Mouse (Mus musculus): ENCODE data around the gene Sdccag8.

The Sdccag8 gene

GRCm38 (mm10) chr1:177014921-177015439, 200.5 kb downstream of the Sdccag8 start:
- no peak for DNase-seq

GRCm38 (mm10) chr1:177015917-177016316, 201.5 kb downstream of the Sdccag8 start:
- no peak for DNase-seq

- DNase-seq: no peak
Measured at GRCm38 (mm10) chr1:177016729-177017128, 202.3 kb downstream of the Sdccag8 start.

- no peak for DNase-seq
Measured at GRCm38 (mm10) chr1:177018750-177019149, 204.3 kb downstream of the Sdccag8 start.

- DNase-seq: no peak
Measured at GRCm38 (mm10) chr1:177019668-177020067, 205.2 kb downstream of the Sdccag8 start.

GRCm38 (mm10) chr1:177022751-177023150, 208.3 kb downstream of the Sdccag8 start:
- no peak for DNase-seq

GRCm38 (mm10) chr1:177027706-177028105, 213.2 kb downstream of the Sdccag8 start:
- DNase-seq: no peak

GRCm38 (mm10) chr1:177029032-177029431, 214.6 kb downstream of the Sdccag8 start:
- DNase-seq: no peak

- no peak for DNase-seq
Measured at GRCm38 (mm10) chr1:177030669-177031068, 216.2 kb downstream of the Sdccag8 start.

GRCm38 (mm10) chr1:177031196-177031595, 216.7 kb downstream of the Sdccag8 start:
- no peak for DNase-seq

GRCm38 (mm10) chr1:177032233-177032632, 217.8 kb downstream of the Sdccag8 start:
- no peak for DNase-seq

- DNase-seq: no peak
Measured at GRCm38 (mm10) chr1:177035460-177035859, 221.0 kb downstream of the Sdccag8 start.

GRCm38 (mm10) chr1:177038383-177038782, 223.9 kb downstream of the Sdccag8 start:
- DNase-seq: no peak

GRCm38 (mm10) chr1:177039093-177039674, 224.7 kb downstream of the Sdccag8 start:
- DNase-seq: no peak

GRCm38 (mm10) chr1:177040058-177040457, 225.6 kb downstream of the Sdccag8 start:
- DNase-seq: no peak

GRCm38 (mm10) chr1:177045885-177046284, 231.4 kb downstream of the Sdccag8 start:
- DNase-seq: no peak

- no peak for DNase-seq
Measured at GRCm38 (mm10) chr1:177046963-177047362, 232.5 kb downstream of the Sdccag8 start.

GRCm38 (mm10) chr1:177048773-177049172, 234.3 kb downstream of the Sdccag8 start:
- no peak for DNase-seq

GRCm38 (mm10) chr1:177051366-177051963, 237.0 kb downstream of the Sdccag8 start:
- no peak for DNase-seq

GRCm38 (mm10) chr1:177054891-177055290, 240.4 kb downstream of the Sdccag8 start:
- no peak for DNase-seq

GRCm38 (mm10) chr1:177061761-177062160, 247.3 kb downstream of the Sdccag8 start:
- no peak for DNase-seq

- no peak for DNase-seq
Measured at GRCm38 (mm10) chr1:177065732-177066131, 251.3 kb downstream of the Sdccag8 start.

GRCm38 (mm10) chr1:177067123-177067646, 252.7 kb downstream of the Sdccag8 start:
- no peak for DNase-seq

- no peak for DNase-seq
Measured at GRCm38 (mm10) chr1:177069161-177069560, 254.7 kb downstream of the Sdccag8 start.
